Mouse (Mus musculus): ENCODE results near the gene Fkbp1b. TPM values are rescaled to one million over a fixed set of nuclear protein-coding genes. Genes with fewer than 3 reads are reported as not detected.

Fkbp1b gene
- polyA plus RNA-seq, 1 experiment from 2014 or later: 12.6 TPM

- H3K4me1 ChIP-seq: peaks cover 24% of the 10 kb centered on the region
- peak within 1 kb of the TSS; percentile 57; the same call in 1 of the 2 replicates for H3K27ac ChIP-seq
- peak within 1 kb of the TSS; percentile 75 for H3K9ac ChIP-seq
- WGBS: under 1% methylated on average over 30 of the region's 30 CpGs
- peak within 1 kb of the TSS; percentile 78 for H3K4me3 ChIP-seq
- ATAC-seq (ENCODE audit: insufficient number of reproducible peaks, insufficient read depth, low FRiP score, low TSS enrichment, low read depth): peak; percentile 90
- H3K36me3 ChIP-seq: no peaks in the 10 kb centered on the region
- H3K9me3 ChIP-seq: no peaks in the 10 kb centered on the region
- peaks cover 6% of the 10 kb centered on the region for H3K27me3 ChIP-seq
- H3K4me2 ChIP-seq: peak within 1 kb of the TSS; percentile 91
These were observed 1.7 kb upstream of the Fkbp1b start, which contains the start of gene Wdcp for GRCm38 (mm10) chr12:4842890-4843597. TSS of gene Wdcp (plus strand) at chr12:4843303.

GRCm38 (mm10) chr12:4842456-4842855 is 1.1 kb upstream of the Fkbp1b start:
- 0 out of 2 replicates have a peak overlapping the region, but pooled peaks have one; percentile 78 for H3K4me3 ChIP-seq
- 83% methylated on average over 8 of the region's 8 CpGs for WGBS
- H3K27ac ChIP-seq: no peak overlapping the region
- no peak overlapping the region for H3K4me2 ChIP-seq
- no peaks in the 10 kb centered on the region for H3K9me3 ChIP-seq
- no peaks in the 10 kb centered on the region for H3K36me3 ChIP-seq
- ATAC-seq (ENCODE audit: insufficient number of reproducible peaks, insufficient read depth, low FRiP score, low TSS enrichment, low read depth): no peak
- no peak overlapping the region for H3K9ac ChIP-seq
- peaks cover 6% of the 10 kb centered on the region for H3K27me3 ChIP-seq
- peaks cover 24% of the 10 kb centered on the region for H3K4me1 ChIP-seq

- Histone ChIP-seq H3K9me3 (no peaks in the 10 kb centered on the region), H3K27me3 (peaks cover 6% of the 10 kb centered on the region), H3K4me2 (peak overlapping the region; percentile 91), H3K36me3 (no peaks in the 10 kb centered on the region), H3K4me3 (peak overlapping the region; percentile 78), H3K9ac (peak overlapping the region; percentile 76), H3K27ac (no peak overlapping the region), H3K4me1 (peaks cover 24% of the 10 kb centered on the region)
- 1% methylated on average over 11 of the region's 11 CpGs for WGBS
- no peak for ATAC-seq (ENCODE audit: insufficient number of reproducible peaks, insufficient read depth, low FRiP score, low TSS enrichment, low read depth)
These were observed 650 bp downstream of the Fkbp1b start for GRCm38 (mm10) chr12:4840741-4841140.

DNA sequence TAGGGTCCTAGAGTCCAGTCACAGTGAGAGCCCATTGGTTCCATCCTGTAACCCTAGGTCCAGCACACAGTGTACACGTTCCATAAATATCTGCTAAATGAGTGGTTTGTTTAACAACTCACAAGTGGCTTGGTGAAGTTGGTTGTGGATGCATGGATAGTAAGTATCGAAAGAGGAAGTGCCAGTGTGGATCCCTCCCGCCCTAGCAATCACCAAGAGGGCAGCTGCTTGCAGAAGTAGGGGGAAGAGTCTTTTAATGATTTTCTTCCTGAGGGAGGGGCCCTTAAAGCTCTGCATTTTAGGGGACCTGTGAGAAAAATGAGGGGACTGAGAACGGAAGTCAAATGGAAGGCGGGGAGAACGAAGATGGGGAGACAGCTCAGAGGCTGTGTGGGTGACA is 1.4 kb downstream of the Fkbp1b start:
- ATAC-seq (ENCODE audit: insufficient number of reproducible peaks, insufficient read depth, low FRiP score, low TSS enrichment, low read depth): no peak
- Histone ChIP-seq H3K4me2 (peak overlapping the region; percentile 91), H3K4me3 (no peak overlapping the region), H3K4me1 (peaks cover 24% of the 10 kb centered on the region), H3K27ac (no peak overlapping the region), H3K9ac (0 out of 2 replicates have a peak overlapping the region, but pooled peaks have one; percentile 21), H3K36me3 (no peaks in the 10 kb centered on the region), H3K27me3 (peaks cover 6% of the 10 kb centered on the region), H3K9me3 (no peaks in the 10 kb centered on the region)
- 57% methylated on average over 6 of the region's 6 CpGs for WGBS

GRCm38 (mm10) chr12:4836959-4837358 is 4.4 kb downstream of the Fkbp1b start:
- WGBS: 30% methylated on average over 4 of the region's 4 CpGs
- H3K27ac ChIP-seq: no peak overlapping the region
- H3K4me2 ChIP-seq: no peak overlapping the region

GRCm38 (mm10) chr12:4827256-4827655 is 14.1 kb downstream of the Fkbp1b start:
- H3K27ac ChIP-seq: no peak overlapping the region
- no peaks in the 10 kb centered on the region for H3K27me3 ChIP-seq
- H3K36me3 ChIP-seq: peaks cover 86% of the 10 kb centered on the region
- no peak for ATAC-seq (ENCODE audit: insufficient number of reproducible peaks, insufficient read depth, low FRiP score, low TSS enrichment, low read depth)
- WGBS: 67% methylated on average over 3 of the region's 3 CpGs
- H3K4me2 ChIP-seq: no peak overlapping the region
- no peak overlapping the region for H3K9ac ChIP-seq
- no peak overlapping the region for H3K4me3 ChIP-seq
- no peaks in the 10 kb centered on the region for H3K9me3 ChIP-seq
- H3K4me1 ChIP-seq: no peaks in the 10 kb centered on the region

More at GRCm38 (mm10) chr12:4836959-4837358, 4.4 kb downstream of the Fkbp1b start:
- ATAC-seq (ENCODE audit: insufficient number of reproducible peaks, insufficient read depth, low FRiP score, low TSS enrichment, low read depth): no peak
- Histone ChIP-seq H3K36me3 (peaks cover 3% of the 10 kb centered on the region), H3K9me3 (no peaks in the 10 kb centered on the region), H3K4me1 (peaks cover 12% of the 10 kb centered on the region), H3K27me3 (peaks cover 6% of the 10 kb centered on the region), H3K9ac (no peak overlapping the region), H3K4me3 (no peak overlapping the region)

GRCm38 (mm10) chr12:4817361-4818101 is 23.9 kb downstream of the Fkbp1b start, which contains the start of gene Sf3b6:
TSS of gene Sf3b6 (plus strand) at chr12:4817544.
- Histone ChIP-seq H3K27me3 (no peaks in the 10 kb centered on the region), H3K9ac (peak within 1 kb of the TSS; percentile 80), H3K27ac (peak within 1 kb of the TSS; percentile 93), H3K9me3 (no peaks in the 10 kb centered on the region), H3K36me3 (peaks cover 26% of the 10 kb centered on the region), H3K4me3 (peak within 1 kb of the TSS; percentile 78), H3K4me2 (peak within 1 kb of the TSS; percentile 78), H3K4me1 (peaks cover 14% of the 10 kb centered on the region)
- WGBS: under 1% methylated on average over 49 of the region's 49 CpGs
- ATAC-seq (ENCODE audit: insufficient number of reproducible peaks, insufficient read depth, low FRiP score, low TSS enrichment, low read depth): peak; percentile 96

- peak; percentile 7 for ATAC-seq (ENCODE audit: insufficient number of reproducible peaks, insufficient read depth, low FRiP score, low TSS enrichment, low read depth)
- peaks cover 14% of the 10 kb centered on the region for H3K4me1 ChIP-seq
- H3K4me2 ChIP-seq: peak overlapping the region; percentile 78
- peak overlapping the region; percentile 93 for H3K27ac ChIP-seq
- H3K36me3 ChIP-seq: peaks cover 19% of the 10 kb centered on the region
- peak overlapping the region; percentile 78 for H3K4me3 ChIP-seq
- 9% methylated on average over 24 of the region's 24 CpGs for WGBS
- peak overlapping the region; percentile 80 for H3K9ac ChIP-seq
- H3K27me3 ChIP-seq: no peaks in the 10 kb centered on the region
- no peaks in the 10 kb centered on the region for H3K9me3 ChIP-seq
These were observed 24.6 kb downstream of the Fkbp1b start for GRCm38 (mm10) chr12:4816680-4817360.

DNA sequence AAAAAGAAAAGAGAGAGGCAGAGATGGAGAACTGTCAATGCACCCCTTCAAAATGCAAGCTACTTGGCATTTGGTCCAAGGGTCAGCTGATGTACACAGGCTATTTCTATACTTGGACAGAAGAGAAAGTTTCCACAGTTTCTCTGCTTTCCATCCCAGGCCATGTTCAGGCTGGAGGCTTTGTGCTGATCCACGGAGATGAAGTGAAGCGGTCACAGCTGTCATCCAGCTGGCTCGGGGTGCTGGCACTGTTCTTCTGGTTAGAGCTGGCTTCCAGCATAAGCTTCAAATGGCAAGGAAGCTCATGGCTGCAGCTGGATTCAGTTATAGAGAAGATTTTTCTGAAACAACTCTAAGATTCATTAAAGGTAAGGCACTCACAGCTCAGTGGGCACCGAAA is 27.8 kb downstream of the Fkbp1b start:
- H3K4me2 ChIP-seq: no peak overlapping the region
- H3K9me3 ChIP-seq: no peaks in the 10 kb centered on the region
- H3K4me1 ChIP-seq: peaks cover 9% of the 10 kb centered on the region; the same call in 1 of the 2 replicates
- H3K27me3 ChIP-seq: no peaks in the 10 kb centered on the region
- ATAC-seq (ENCODE audit: insufficient number of reproducible peaks, insufficient read depth, low FRiP score, low TSS enrichment, low read depth): no peak
- no peaks in the 10 kb centered on the region for H3K36me3 ChIP-seq
- no peak overlapping the region for H3K9ac ChIP-seq
- no peak overlapping the region for H3K27ac ChIP-seq
- 68% methylated on average over 4 of the region's 4 CpGs for WGBS
- no peak overlapping the region for H3K4me3 ChIP-seq

DNA sequence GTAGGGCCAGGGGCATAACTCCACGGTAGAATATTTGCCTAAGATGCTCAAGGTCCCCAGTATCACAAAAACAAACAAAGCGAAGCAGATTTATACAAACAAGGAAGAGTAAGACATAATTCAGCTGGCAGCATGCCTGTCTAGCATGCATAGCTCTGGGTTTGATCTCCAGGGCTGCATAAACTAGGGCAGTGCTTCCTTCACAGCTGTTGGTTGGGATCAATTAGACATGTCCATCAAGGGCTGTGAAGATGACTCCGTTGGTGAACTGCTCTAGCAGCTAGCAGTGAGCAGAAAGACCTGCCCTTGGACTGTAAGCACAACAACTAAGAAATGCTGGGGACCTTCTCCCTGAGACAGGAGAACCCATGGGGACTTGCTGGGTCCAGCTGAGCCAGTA is 29.7 kb downstream of the Fkbp1b start:
- H3K4me3 ChIP-seq: no peak overlapping the region
- no peak overlapping the region for H3K4me2 ChIP-seq
- ATAC-seq (ENCODE audit: insufficient number of reproducible peaks, insufficient read depth, low FRiP score, low TSS enrichment, low read depth): no peak
- no peak overlapping the region for H3K27ac ChIP-seq
- no peaks in the 10 kb centered on the region for H3K27me3 ChIP-seq
- no peaks in the 10 kb centered on the region for H3K36me3 ChIP-seq
- H3K9ac ChIP-seq: no peak overlapping the region
- H3K4me1 ChIP-seq: 0 out of 2 replicates have a peak, but pooled peaks cover 4% of the 10 kb centered on the region
- 49% methylated on average over 3 of the region's 3 CpGs for WGBS
- H3K9me3 ChIP-seq: no peaks in the 10 kb centered on the region

DNA sequence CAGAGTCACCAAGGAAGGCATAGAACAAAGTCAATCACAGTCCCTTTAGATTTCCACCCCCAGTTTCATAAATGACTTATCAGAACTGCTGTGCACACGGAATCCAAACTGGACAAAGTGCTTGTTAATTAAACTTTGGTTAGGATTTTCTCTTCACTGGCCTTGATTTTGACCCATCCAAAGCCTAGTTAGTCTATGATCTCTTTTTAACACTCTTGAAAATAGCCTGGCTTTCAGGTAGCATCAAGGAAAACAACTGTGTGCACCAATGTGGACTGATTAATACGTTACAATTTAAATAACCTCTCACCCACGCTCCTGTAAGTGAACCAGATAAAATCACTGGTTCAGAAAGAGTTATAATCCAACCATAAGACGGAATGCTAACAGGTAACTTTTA is 30.4 kb downstream of the Fkbp1b start:
- no peak overlapping the region for H3K4me2 ChIP-seq
- H3K9me3 ChIP-seq: no peaks in the 10 kb centered on the region
- H3K27ac ChIP-seq: no peak overlapping the region
- ATAC-seq (ENCODE audit: insufficient number of reproducible peaks, insufficient read depth, low FRiP score, low TSS enrichment, low read depth): no peak
- H3K9ac ChIP-seq: no peak overlapping the region
- no peak overlapping the region for H3K4me3 ChIP-seq
- no peaks in the 10 kb centered on the region for H3K4me1 ChIP-seq
- no peaks in the 10 kb centered on the region for H3K36me3 ChIP-seq
- 76% methylated on average over 4 of the region's 4 CpGs for WGBS
- no peaks in the 10 kb centered on the region for H3K27me3 ChIP-seq
